Mouse (Mus musculus) hindbrain, embryonic 12.5 days (tissue): Measurements from ENCODE around the gene Tmem43. TPM values are rescaled to one million over a fixed set of nuclear protein-coding genes. Genes with fewer than 3 reads are reported as not detected.

Source experiments
- ATAC-seq: fragments of 200-750 bp; cut with Nextera tagmentation; 2 replicates; pipeline ENCODE4 v1.8.0; 2017; ENCODE audit warnings: moderate TSS enrichment; ENCODE audit not compliant: low FRiP score
- H3K27ac ChIP-seq: fragments of 300-500 bp; sonication (generic); 2 replicates; pipeline ENCODE4 v1.5.1; 2016; ENCODE audit warnings: mild to moderate bottlenecking
- H3K27me3 ChIP-seq: fragments of 300-500 bp; sonication (generic); 2 replicates; pipeline ENCODE4 v1.6.1; 2016; ENCODE audit warnings: mild to moderate bottlenecking
- H3K36me3 ChIP-seq: fragments of 300-500 bp; sonication (generic); 2 replicates; pipeline ENCODE4 v1.6.1; 2016; ENCODE audit warnings: mild to moderate bottlenecking
- H3K4me1 ChIP-seq: fragments of 300-500 bp; sonication (generic); 2 replicates; pipeline ENCODE4 v1.6.1; 2016
- H3K4me2 ChIP-seq: fragments of 300-500 bp; sonication (generic); replicated peaks from 2 replicates; pipeline ENCODE4 v1.6.1; 2016; ENCODE audit warnings: mild to moderate bottlenecking
- H3K4me3 ChIP-seq: fragments of 300-500 bp; sonication (generic); 2 replicates; pipeline ENCODE4 v1.5.1; 2016; ENCODE audit warnings: mild to moderate bottlenecking
- H3K9ac ChIP-seq: fragments of 300-500 bp; sonication (generic); 2 replicates; pipeline ENCODE4 v1.6.1; 2016; ENCODE audit warnings: mild to moderate bottlenecking, moderate library complexity
- H3K9me3 ChIP-seq: fragments of 300-500 bp; sonication (generic); replicated peaks from 2 replicates; pipeline ENCODE4 v1.6.1; 2016; ENCODE audit warnings: mild to moderate bottlenecking
- WGBS: fragments of 180-500 bp; shearing (Covaris S2); methylation state at CpG from one replicate; pipeline ENCODE4 v1.1.7; 2016; 5-methylcytosine and 5-hydroxymethylcytosine counted together
- polyA plus RNA-seq: library from polyadenylated mRNA; unstranded; fragments of >200 nt; fragmentation: Nextera tagmentation; extraction: Ambion mirVana; gene quantifications from 2 replicates; pipeline ENCODE4 v1.2.1, GENCODE M21; 2016

Tmem43 gene
- polyA plus RNA-seq, 1 experiment from 2014 or later = 57.7 TPM

DNA sequence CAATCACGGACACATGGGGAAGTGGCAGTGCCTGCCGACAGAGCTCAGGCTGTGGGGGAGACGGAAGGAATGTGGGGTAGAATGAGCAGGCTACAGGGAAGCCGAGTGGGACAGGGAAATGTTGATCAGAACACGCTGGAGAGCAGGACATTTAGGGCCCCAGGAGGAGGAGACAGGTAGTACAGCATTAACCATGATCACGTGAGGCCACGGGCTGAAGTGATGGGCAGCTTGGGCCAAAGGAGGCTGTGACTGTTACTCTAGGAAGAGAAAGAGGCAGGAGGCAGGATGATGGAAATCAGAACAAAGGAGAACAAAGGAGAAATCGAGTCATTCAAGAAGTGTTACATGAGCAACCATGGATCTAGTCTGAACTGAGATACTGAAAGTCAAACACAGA lies 21.0 kb downstream of the Tmem43 start:
- Histone ChIP-seq H3K9ac (no peak overlapping the region), H3K36me3 (peaks cover 92% of the 10 kb centered on the region), H3K4me3 (no peak overlapping the region), H3K27me3 (no peaks in the 10 kb centered on the region), H3K4me2 (no peak overlapping the region), H3K27ac (no peak overlapping the region), H3K9me3 (no peaks in the 10 kb centered on the region), H3K4me1 (no peaks in the 10 kb centered on the region)
- no peak for ATAC-seq
- WGBS = 87% methylated on average over 8 of the region's 8 CpGs

DNA sequence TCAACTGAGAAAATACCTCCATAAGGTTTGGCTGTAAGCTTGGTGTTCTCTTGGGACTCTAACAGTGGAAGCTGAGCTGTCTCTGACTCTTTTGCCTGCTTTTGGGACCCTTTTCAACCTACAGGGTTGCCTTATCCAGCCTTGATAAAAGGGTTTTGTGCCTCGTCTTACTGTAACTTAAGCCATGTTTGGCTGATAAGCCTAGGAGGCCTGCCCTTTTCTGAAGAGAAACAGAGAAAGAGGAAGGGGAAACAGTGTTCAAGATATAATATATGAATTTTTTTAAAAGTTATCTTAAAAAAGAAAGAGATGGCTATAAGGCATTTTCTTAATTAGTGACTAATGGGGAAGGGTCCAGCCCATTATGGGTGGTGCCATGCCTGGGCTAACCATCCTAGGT lies 29.8 kb downstream of the Tmem43 start:
- H3K4me2 ChIP-seq = no peak overlapping the region
- no peaks in the 10 kb centered on the region for H3K4me1 ChIP-seq
- H3K27ac ChIP-seq = no peak overlapping the region
- no peak overlapping the region for H3K4me3 ChIP-seq
- ATAC-seq = no peak
- no peak overlapping the region for H3K9ac ChIP-seq
- H3K9me3 ChIP-seq = no peaks in the 10 kb centered on the region
- H3K27me3 ChIP-seq = no peaks in the 10 kb centered on the region
- WGBS = 77% methylated on average over 1 of the region's 1 CpGs
- peaks cover 95% of the 10 kb centered on the region for H3K36me3 ChIP-seq

DNA sequence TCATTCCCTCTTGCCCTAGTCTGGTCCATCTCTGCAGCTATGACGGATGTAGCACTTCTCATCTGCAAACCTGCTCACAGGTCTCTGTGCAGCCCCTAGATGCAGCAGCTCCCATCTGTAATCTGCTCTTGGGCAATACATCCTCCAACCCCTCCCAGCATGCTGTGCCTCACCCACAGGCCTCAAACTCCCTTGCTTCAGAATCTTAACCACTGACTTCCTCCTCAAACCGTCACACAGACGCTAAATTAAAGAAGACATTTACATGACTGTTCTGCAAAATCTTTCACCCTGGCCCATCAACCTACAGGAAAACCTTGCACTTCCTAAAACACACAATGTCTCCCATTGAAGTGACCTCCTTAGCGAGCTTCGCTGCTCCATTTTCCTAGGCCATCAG lies 32.5 kb downstream of the Tmem43 start:
- H3K9me3 ChIP-seq = no peaks in the 10 kb centered on the region
- no peaks in the 10 kb centered on the region for H3K4me1 ChIP-seq
- no peaks in the 10 kb centered on the region for H3K27me3 ChIP-seq
- peaks cover 81% of the 10 kb centered on the region for H3K36me3 ChIP-seq
- H3K9ac ChIP-seq = no peak overlapping the region
- no peak overlapping the region for H3K4me2 ChIP-seq
- 91% methylated on average over 5 of the region's 5 CpGs for WGBS
- no peak overlapping the region for H3K4me3 ChIP-seq
- no peak overlapping the region for H3K27ac ChIP-seq
- no peak for ATAC-seq

DNA sequence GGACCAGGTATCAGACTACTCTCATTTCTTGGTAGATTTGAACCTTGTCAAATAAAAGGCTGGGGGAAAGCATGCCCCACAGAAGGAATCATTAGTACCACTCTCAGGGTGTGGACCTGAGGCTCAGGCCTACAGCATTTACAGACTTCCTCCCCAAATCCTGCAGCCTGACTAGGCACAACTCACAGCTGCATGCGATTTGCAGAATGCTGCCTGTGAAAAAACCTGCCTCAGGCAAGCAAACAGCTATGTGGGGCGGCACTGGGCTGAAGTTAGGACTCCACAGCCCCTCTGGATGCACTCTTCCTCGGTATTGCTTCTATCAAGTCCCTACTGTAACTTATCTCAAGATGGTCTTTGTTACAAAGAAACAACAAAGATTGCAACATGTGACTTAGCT lies 34.5 kb downstream of the Tmem43 start:
- Histone ChIP-seq H3K27ac (no peak overlapping the region), H3K9ac (no peak overlapping the region), H3K4me1 (no peaks in the 10 kb centered on the region), H3K9me3 (no peaks in the 10 kb centered on the region), H3K27me3 (no peaks in the 10 kb centered on the region), H3K36me3 (peaks cover 63% of the 10 kb centered on the region), H3K4me3 (no peak overlapping the region), H3K4me2 (no peak overlapping the region)
- no peak for ATAC-seq
- 90% methylated on average over 3 of the region's 3 CpGs for WGBS

DNA sequence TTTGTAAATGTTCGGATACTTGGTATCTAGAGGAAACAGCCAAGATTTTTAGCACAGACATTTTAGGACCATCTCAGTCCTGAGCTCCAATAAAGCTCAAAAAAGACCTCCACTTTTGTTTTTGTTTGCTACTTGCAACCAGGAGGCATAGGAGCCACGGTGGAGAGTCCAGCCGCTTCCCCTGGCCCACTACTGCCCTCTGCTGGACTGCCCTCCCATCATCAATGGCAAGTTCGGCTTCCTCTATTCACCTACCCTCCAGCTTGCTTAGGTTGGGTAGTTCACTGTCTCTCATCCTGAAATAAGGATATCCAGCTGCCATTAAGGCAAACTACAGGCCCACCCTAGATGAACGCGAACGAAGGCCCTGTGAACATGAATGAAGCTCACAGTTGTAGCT lies 35.8 kb downstream of the Tmem43 start:
- no peak for ATAC-seq
- Histone ChIP-seq H3K27me3 (no peaks in the 10 kb centered on the region), H3K4me1 (peaks cover 6% of the 10 kb centered on the region; the same call in 1 of the 2 replicates), H3K4me3 (no peak overlapping the region), H3K4me2 (no peak overlapping the region), H3K36me3 (peaks cover 50% of the 10 kb centered on the region), H3K9ac (no peak overlapping the region), H3K9me3 (no peaks in the 10 kb centered on the region), H3K27ac (no peak overlapping the region)
- WGBS = 41% methylated on average over 7 of the region's 7 CpGs

DNA sequence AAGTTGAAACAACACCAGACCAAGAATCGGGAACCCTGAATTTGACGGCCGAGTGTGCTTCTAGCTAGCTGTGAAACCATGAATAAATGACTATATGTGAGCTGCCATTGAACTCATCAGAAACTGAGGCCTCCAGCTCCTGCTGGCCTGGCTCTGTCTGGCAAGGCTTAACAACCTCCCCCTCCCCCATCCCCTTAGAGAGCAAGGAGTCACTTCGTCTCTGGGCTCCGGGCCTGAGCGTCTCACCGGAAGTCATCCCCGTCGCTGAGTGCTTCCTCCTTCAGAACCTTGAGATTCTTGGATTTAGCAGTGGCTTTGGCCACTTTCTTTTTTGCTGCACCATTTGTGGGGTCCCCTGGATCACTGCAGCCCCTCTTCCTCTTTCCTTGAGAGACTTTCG lies 36.7 kb downstream of the Tmem43 start:
- no peak overlapping the region for H3K4me2 ChIP-seq
- no peaks in the 10 kb centered on the region for H3K9me3 ChIP-seq
- no peaks in the 10 kb centered on the region for H3K27me3 ChIP-seq
- H3K27ac ChIP-seq = no peak overlapping the region
- no peak overlapping the region for H3K4me3 ChIP-seq
- no peak overlapping the region for H3K9ac ChIP-seq
- ATAC-seq = no peak
- WGBS = 83% methylated on average over 10 of the region's 10 CpGs
- peaks cover 41% of the 10 kb centered on the region for H3K36me3 ChIP-seq
- H3K4me1 ChIP-seq = peaks cover 14% of the 10 kb centered on the region; the same call in 1 of the 2 replicates

DNA sequence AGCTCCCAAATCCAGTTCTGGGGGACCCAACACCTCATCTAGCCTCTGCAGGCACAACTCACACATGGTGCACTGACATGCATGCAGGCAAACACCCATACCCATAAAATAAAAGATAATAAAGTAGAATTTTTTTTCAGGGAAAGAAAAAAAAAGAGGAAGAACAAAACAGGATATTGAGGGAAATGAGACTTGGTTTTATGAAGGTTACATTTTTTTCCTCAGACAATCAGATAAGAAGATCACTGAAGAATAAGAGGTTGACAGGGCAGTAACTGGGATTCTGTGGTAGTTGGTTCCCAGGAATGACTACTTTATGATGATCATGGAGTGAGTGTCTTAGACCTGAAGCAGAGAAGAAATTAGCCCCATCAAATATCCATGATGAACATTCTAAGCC lies 40.6 kb downstream of the Tmem43 start:
- no peaks in the 10 kb centered on the region for H3K9me3 ChIP-seq
- H3K36me3 ChIP-seq = peaks cover 19% of the 10 kb centered on the region
- no peak for ATAC-seq
- no peak overlapping the region for H3K9ac ChIP-seq
- 0 out of 2 replicates have a peak overlapping the region, but pooled peaks have one; percentile 74 for H3K4me2 ChIP-seq
- no peak overlapping the region for H3K27ac ChIP-seq
- H3K27me3 ChIP-seq = no peaks in the 10 kb centered on the region
- H3K4me1 ChIP-seq = peaks cover 23% of the 10 kb centered on the region
- H3K4me3 ChIP-seq = no peak overlapping the region

DNA sequence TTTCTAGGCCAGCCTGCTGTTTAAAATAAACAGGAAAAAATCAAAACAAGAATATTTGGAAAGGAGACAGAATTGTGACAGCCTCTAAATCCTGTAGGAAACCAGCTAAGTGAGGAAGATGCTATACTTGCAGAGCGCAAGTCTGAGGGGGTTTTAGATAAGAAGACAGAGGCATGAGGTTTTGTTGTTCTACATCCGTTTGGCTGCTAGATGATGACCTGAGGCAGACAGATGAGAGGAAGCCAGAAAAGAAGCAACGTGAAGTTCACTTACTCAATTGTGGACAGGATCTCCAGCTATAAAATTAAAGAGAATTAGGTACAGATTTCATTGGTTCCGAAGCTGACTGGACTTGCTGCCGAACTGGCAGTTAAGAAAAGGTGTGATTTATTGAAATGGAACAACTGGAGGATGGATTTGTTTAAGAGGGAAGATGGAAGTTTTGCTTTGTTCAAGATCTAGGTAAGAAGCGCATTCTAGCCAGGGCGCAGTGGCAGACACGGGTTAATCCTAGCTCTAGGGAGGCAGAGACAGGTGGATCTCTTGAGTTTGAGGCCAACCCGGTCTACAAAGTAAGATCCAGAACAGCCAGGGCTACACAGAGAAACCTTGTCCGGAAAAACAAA lies 41.3 kb downstream of the Tmem43 start:
- H3K27me3 ChIP-seq = no peaks in the 10 kb centered on the region
- peaks cover 23% of the 10 kb centered on the region for H3K4me1 ChIP-seq
- H3K4me2 ChIP-seq = peak overlapping the region; percentile 74
- peak overlapping the region; percentile 70; the same call in 1 of the 2 replicates for H3K27ac ChIP-seq
- 35% methylated on average over 10 of the region's 10 CpGs for WGBS
- H3K9me3 ChIP-seq = no peaks in the 10 kb centered on the region
- H3K36me3 ChIP-seq = peaks cover 22% of the 10 kb centered on the region
- peak overlapping the region; percentile 79 for H3K4me3 ChIP-seq
- ATAC-seq = no peak
- H3K9ac ChIP-seq = peak overlapping the region; percentile 72

DNA sequence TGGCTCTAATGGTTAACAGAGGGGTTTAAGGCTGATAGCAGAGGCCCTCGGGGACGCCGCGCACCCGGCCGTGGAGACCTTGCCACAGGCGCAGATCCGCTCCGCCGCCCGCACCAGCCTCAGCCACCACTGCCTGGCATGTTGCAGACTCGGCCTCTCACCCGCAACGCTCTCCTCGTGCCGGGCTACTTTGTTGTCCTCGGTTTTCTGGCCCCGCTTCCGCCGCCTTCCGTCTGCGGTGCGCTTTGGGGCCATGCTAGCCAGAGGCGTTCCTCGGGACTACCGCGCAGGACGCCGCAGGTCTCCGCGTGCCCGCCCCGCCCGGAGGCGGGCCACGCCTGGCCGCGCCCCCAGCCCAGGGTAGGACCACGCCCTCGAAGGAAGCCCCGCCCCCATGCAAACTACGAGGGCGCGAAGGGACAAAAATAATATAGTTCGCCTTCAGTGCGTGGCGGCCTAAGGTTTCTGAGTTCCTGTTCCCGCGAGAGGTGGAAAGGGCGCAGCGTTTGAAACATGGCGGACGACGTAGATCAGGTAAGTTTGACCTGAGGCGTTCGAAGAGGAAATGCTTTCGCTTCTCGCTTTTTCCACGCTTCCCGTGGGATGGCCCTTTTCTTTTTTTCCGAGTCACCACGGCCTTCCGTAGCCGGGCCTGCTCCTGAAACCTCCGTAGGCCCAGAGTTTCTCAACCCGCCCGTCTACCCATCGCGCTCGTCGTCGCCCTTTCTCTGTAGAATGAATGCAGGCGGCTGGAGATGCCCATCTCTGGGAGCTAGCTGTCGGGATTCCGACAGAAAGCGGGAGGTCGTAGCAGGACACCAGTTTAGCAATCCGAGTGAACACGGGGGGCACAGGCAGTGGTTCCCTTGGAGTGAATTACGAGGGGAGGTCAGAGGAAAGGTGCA lies 42.3 kb downstream of the Tmem43 start, which contains the start of the genes Xpc and Lsm3:
Gene Xpc, minus strand, starts transcription at position 344 of the 905 bp plus-strand sequence.
Gene Lsm3, plus strand, starts transcription at position 384 of the 905 bp plus-strand sequence.
- peak within 1 kb of the TSS; percentile 79 for H3K4me3 ChIP-seq
- peak; percentile 97 for ATAC-seq
- H3K9ac ChIP-seq = peak within 1 kb of the TSS; percentile 89
- no peaks in the 10 kb centered on the region for H3K27me3 ChIP-seq
- peak within 1 kb of the TSS; percentile 70 for H3K27ac ChIP-seq
- WGBS = under 1% methylated on average over 80 of the region's 80 CpGs
- peaks cover 26% of the 10 kb centered on the region for H3K36me3 ChIP-seq
- peak within 1 kb of the TSS; percentile 83 for H3K4me2 ChIP-seq
- no peaks in the 10 kb centered on the region for H3K9me3 ChIP-seq
- peaks cover 23% of the 10 kb centered on the region for H3K4me1 ChIP-seq

DNA sequence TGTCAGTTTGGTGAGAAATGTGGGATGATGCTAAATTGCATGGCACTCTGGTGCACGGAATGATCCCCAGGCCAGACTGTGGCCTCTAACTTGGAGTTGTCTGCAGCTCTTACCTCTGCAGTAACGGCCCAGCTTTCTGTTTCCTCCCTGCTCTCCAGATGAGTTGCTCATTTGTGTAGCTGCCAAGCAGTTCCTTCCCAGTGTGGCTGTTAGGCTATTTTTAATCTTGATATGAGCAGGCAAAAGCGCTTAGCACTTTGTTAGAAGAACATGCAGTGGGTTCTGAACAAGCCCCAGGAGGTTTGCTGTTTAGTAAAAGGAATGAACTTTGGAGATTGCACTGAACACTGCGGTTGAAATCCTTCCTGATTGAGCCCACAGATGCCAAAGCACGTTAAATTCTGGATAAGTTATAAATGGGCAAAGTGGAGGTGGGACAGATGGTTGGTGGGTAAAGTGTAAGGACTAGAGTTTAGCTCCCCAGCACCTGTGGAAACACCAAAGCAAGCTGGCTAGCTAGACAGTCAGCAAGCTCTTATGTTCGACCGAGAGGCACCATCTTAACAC lies 45.0 kb downstream of the Tmem43 start:
- H3K9ac ChIP-seq = no peak overlapping the region
- H3K27ac ChIP-seq = no peak overlapping the region
- H3K4me2 ChIP-seq = no peak overlapping the region
- H3K9me3 ChIP-seq = no peaks in the 10 kb centered on the region
- peaks cover 49% of the 10 kb centered on the region for H3K36me3 ChIP-seq
- H3K4me3 ChIP-seq = no peak overlapping the region
- ATAC-seq = no peak
- H3K4me1 ChIP-seq = peaks cover 23% of the 10 kb centered on the region
- 94% methylated on average over 7 of the region's 7 CpGs for WGBS
- no peaks in the 10 kb centered on the region for H3K27me3 ChIP-seq

DNA sequence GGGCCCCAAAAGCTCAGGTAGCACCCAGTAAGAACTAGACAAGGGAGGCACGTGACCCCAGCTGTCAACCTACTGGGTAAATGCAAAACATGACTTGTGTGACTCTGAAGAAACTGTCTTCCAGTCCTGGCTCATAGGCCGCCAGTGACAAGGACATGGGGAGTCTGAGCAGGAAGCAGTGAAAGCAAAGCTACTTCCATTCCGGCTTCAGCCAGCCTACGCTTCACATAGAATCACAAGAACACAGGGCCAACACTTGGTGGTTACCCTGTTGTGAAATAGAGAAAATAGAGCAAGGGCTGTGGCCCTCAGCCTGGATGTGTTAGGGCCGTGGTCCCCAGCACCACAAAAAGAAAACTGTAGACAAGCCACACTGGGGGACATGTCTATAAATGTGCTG lies 49.3 kb downstream of the Tmem43 start:
- H3K36me3 ChIP-seq = peaks cover 49% of the 10 kb centered on the region

DNA sequence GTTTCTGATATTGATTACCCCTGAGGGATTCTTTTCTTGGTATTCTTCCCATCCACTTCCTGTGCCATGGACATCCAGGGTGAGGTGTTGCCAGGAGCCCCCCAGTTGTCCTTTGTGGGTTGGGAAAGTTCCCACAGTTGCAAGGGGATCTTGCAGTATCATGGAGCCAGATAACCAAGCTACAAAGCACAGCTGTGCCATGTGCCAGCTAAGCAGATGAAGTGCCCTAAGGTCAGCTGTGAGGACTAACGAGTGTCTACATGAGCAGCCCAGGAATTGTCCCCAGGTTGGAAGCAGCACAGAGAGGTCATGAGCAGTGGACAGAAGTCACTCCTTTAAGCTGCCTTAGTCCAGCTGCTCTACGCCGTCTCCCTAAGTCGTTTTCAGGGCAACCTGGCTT lies 52.0 kb downstream of the Tmem43 start:
- no peaks in the 10 kb centered on the region for H3K9me3 ChIP-seq
- ATAC-seq = no peak
- H3K36me3 ChIP-seq = peaks cover 31% of the 10 kb centered on the region
- H3K27ac ChIP-seq = no peak overlapping the region
- no peaks in the 10 kb centered on the region for H3K4me1 ChIP-seq
- 82% methylated on average over 4 of the region's 4 CpGs for WGBS
- H3K4me3 ChIP-seq = no peak overlapping the region
- no peaks in the 10 kb centered on the region for H3K27me3 ChIP-seq
- H3K4me2 ChIP-seq = no peak overlapping the region
- no peak overlapping the region for H3K9ac ChIP-seq

More for the DNA sequence above, 49.3 kb downstream of the Tmem43 start:
- no peak for ATAC-seq
- Histone ChIP-seq H3K4me3 (no peak overlapping the region), H3K4me1 (no peaks in the 10 kb centered on the region), H3K4me2 (no peak overlapping the region), H3K27ac (no peak overlapping the region), H3K9ac (no peak overlapping the region), H3K9me3 (no peaks in the 10 kb centered on the region), H3K27me3 (no peaks in the 10 kb centered on the region)
- 91% methylated on average over 5 of the region's 5 CpGs for WGBS
